Mouse (Mus musculus): ENCODE data around the gene Krtap24-1. TPM values are rescaled to one million over a fixed set of nuclear protein-coding genes. Genes with fewer than 3 reads are reported as not detected.
A peak's percentile ranks its signal among the peaks of the same experiment; 100 is the strongest.

Gene Krtap24-1
- not detected for total RNA-seq (2021)
- long read RNA-seq, experiment 1, result 0 reads
- long read RNA-seq, experiment 2, result 0 reads

DNA sequence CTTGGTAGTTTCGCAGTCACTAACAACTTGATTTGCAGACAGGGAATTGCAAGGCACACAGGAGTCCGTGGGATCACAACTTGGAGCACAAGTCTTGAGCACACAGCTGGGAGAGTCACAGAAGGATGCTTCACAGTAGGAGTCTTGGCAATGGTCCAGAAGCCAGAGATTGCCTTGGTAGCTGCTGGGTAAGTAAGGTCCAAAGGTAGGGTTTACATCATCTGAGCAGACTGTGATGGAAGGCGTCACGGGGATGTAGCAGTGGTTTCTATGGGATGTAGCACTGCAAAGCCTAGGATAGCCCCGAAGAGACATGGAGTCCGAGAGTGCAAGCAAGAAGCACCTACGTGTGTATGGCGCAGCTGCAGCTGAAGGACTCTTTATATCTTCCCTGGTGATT, at the start of gene Krtap24-1:
Krtap24-1 (minus strand) TSS at position 358 of the 400 bp plus-strand sequence.
- no peak for DNase-seq

DNA sequence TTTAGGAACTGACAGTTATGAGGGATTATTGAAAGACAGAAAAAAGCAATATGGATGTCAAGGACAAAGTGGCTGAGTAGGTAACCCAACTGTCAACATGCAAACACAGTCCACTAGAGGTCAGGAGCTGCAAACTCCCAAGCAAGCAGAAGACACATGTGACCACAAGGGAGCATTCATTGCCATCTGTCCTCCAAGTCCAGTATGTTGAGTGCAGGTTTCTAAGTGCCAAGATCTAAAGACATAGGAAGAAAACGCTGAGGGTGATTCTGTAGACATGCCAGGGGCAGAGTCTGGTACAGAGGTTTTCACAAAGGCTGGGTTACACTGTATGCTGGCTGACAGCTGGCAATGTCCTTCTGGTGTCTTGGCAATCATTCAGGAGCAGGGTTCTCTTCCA, 45.3 kb upstream of the Krtap24-1 start:
- no peak for DNase-seq

DNA sequence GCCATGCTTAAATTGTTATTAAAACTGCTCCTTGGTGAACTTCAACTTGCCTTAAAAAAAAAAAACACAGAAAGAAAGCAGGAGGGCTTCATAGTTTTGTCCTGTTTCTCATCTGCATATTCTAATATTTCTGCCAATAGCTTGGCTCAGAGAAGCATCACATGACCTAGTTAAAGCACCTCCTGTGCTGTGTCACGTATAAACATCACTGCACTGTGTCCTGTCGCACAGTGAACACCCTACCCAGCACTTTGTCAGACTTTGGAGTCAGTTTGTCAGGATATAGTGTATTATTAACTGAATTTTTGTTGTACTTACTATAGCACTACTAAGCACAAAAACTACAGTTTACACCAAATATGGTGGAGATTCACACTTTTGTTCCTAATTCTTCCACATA, 39.9 kb upstream of the Krtap24-1 start:
- DNase-seq, result no peak

DNA sequence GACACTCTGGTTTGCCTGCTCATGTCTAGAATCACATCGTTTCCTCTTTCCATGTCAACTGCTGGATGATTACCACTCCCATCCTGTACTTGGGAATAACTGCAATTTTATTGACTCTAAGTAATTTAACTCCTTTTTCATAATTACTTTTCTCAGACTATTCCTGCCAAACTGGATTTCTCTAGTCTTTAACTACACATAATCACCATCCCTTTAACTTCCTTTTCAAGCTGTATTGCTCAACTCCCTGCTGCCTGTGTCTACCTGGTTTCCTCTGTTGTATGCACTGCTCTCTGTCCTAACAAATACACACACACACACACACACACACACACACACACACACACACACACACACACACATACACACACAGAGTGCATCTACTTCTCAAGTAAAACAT, 39.0 kb upstream of the Krtap24-1 start:
- DNase-seq, result no peak

DNA sequence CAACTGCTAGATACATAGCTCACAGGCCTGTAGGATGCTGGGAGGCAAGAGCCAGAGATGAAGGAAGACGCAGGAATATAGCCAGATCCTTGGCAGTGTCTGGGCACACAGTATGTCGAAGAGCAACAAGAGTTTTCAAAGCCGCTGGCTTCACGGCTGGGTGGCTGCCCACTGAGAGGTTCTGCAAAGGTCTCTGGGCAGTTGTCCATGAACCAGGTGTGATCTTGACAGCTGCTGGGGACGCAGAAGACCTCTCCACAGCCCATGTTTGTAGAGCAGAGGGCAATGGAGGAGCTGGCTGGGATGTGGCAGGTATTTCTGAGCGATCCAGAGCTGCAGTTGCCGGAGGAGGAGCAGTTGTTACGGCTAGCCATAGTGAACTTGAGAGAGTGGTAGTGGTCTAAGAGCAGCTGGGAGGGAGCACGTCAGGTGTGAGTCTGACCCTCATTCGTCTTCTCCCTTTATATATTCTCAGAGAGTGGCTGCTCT, 35.3 kb upstream of the Krtap24-1 start, which contains the start of gene Krtap26-1:
Krtap26-1 (minus strand) TSS at position 439 of the 489 bp plus-strand sequence.
- no peak for DNase-seq

DNA sequence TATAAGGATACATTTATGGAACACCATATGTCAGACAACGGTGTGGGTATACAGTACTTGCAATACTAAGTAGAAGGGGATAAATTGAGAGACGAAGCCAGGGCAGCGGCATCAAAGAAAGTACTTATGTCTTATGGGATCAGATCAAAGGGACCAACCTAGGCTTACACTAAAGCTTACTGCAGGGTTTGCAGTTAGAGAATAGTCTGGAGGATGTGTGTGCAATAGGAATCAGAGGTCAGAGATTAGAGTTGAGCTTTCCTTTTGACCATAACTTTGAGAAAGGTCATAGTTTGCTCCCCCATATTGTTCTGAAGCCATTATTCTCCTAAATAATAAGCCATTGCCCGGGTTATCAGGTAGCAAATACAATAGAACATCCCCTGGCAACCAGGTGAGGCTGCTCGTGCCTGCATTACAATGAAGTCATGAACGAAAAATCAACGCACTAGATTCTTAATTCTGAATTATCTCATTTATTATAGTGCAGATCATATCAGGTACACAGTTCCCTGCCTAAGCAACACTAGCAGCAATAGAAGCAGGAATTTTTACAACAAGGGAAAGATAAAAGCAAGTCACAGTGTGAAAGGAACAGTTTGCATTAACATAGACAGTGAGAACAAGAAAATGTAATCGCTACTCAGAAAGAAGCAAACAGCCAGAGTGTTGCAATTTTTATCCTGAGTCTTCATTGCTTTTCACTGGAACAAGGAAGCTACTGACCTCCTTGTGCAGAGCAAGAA, 34.5 kb upstream of the Krtap24-1 start:
- DNase-seq, result no peak

DNA sequence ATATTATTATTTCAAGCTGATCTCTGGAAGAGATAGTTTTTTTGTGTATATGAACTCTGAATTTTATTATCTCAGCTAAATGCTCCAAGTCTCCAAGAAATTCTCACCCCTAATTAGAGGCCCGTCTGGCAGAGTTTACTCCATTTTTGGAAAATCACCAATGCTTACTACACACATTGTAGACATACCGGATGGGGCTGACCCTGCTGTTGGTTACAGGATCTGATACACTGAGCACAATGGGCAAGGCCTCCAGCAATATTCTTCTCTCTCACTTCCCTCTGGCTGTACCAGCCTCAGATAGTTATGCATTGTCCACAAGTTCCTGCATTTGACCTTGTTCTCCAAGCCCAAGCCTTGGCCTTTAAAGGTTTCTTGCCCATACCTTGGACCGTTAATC, 28.0 kb upstream of the Krtap24-1 start:
- DNase-seq, result no peak

DNA sequence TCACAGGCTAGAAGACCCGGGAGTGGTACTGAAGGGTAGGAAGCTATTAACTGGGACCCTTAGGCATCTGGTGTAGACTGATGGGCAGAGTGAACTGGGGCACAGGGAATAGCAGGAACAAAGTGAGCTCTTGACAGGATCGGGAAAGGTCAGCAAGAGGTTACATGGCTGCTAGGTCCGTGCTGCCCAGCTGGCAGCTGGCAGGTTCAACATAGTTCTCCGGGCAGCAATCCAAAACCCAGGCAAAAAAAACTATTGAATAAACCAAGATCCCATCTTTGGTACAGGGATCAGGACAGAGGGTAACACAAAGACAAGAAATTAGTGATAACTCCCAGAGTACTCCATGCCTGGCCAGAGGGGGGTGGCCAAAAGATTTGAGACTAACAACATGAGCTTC, 23.1 kb upstream of the Krtap24-1 start:
- DNase-seq, result peak; percentile 5 to 17

DNA sequence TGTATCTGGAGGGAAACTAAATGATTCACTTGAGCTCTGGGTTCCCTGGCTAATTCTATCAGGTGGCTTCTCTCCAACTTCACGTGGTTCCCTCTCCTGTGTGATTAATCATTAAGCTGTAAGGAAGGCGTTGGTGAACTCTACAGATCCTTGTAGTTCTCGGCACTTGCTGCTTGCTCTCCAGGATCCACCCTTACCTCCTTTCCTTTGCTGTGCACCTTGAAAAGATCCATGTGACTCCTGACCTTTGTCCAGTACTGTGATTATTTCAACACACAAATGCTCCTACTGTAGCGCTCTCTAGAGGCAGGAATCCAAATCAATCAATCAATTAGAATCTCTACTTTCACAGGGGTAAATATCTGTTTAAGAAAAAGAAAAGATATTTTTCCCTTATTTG, 19.4 kb upstream of the Krtap24-1 start:
- no peak for DNase-seq

DNA sequence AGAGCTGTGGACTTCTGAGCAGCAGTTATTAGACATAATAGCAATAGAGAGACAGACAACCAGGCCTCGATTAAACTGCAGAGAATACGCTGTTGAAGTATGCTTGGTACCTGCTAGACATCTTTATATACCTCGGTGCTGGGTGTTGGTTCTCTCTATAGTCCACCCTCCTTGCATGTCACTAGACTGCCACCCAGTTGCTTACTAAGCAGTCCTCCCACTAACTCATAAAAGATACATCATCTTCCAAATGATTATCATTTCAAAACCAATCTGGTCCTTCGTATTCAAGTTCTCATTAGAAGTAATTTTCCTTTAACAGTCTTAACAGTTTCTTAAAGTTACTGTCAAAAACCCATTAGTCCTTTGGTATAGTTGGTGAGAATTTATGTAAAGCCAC, 15.5 kb upstream of the Krtap24-1 start, which contains the start of gene 2310079G19Rik:
2310079G19Rik (minus strand) TSS at position 101 of the 400 bp plus-strand sequence.
- no peak for DNase-seq

DNA sequence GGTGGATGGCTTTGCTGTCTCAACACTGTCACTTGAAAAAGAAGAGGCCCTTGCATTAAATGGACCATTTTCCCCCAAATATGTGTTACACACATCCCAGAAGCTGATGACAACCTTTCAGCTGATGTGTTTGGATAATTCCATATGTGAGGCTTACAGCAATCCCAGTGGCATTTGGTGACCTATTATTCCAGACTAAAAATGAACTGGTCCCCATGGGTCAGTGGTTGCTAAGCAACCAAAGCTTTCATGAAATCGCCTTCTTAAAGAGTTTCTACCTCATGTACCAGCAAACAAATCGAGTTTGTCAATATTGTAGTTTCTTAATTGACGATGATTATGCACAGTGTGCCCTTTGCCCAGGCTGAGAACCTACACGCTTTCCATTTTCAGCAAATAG, 633 bp upstream of the Krtap24-1 start:
- DNase-seq, result no peak

DNA sequence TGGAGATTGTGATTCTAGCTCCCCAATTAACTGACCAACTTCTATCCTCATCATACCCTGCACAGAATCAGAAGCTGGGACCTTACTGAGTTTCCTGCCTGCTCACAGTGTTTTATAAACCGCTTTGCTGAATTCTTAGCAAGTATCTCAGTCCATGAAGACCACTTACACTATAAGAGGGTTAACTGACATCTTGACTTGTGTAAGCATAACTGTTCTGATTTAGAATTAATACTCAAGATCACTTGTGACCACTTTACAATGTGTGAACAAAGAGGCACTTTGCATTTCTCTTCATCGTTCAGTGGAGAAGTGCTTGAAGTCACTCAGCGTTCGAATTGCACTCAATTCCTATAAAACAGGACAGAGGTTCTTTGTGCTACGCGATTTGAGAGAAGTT, 7.5 kb downstream of the Krtap24-1 start:
- DNase-seq, result no peak

DNA sequence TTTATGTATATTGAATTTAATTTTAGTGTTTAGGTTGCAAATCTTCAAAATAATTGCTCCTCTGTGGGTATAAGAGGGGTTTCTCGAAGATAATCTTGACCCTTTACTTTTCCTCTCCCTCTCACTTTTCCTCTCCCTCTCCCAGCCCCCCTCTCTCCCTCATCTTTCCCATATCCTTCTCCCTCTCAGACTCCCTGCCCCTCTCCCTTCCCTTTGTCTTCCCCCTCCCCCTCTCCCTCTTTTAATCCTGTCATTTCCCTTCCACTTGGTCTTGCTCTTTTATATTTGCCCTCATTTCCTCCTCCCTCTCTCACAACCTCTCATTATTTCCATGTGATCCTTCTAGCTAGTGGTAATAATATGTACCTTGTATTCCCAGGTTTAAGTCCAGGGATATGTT, 9.6 kb downstream of the Krtap24-1 start:
- DNase-seq, result no peak

DNA sequence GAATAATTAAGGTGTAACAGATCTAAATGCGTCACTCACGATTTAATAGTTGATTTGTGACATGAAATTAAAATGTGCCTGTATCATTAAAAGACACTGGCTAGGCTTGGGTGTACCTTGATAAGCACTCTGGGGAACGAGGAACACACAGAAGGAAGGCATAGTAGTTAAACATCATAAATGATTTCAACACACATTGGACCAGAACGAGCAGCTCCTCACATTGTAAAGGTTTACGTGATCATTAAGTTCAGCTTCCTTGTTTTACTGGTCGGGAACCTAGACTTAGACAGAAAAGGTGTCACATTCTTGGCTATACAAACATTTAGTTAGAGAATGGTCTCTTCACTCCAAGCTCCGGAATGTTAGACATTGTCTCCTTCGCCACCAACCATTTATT, 11.8 kb downstream of the Krtap24-1 start:
- no peak for DNase-seq

DNA sequence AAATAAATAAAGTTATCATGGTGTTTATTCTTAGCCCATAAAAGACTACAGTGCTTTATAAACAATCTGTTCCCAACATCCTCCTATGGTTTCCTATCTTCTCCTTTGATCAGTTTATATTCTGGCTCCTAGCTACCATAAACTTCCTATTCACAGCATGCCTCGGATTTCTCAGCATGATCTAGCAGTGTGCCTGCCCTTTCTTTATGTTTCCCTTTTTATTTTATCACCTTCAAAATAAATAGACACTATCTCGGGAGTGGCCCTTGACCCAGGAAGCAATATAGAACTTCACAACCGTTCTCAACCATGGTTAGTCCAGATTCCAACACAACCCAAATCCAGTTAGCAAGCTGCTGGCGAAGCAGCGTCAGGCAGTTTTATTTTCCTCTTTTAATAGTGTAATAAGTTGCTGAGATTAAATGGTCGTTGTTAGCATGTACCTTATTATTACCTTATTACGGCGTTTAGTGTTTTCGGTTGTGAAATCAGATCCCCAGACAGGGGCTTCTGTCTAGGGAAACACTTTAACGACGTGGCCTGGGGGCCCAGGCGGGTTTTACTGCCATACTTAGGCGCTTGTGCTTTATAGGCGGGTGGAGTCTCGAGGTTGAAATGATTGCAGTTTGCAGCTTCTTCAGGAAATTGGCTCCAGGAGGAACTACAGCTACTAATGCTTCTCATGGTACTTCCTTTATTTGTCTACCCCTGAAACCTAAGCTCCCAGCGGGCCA, 12.4 kb downstream of the Krtap24-1 start:
- DNase-seq, result no peak

DNA sequence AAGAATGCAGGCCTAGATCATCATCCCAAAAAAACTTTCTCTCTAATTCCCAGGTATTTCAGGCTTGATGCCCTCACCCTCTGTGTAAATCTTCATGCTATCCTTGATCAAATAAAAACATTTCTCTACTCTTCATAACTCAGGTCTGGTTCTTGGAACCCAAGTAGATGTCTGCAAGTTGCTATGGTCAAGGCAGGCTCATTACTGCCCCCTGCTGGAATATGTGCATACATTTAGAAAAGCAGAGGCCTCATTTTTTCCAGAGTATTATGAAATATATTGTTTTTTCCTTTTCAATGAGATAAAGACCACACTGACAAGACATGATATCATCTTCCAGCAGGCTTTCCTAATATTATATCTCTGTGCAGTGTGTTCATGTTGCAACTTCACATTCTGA, 19.3 kb downstream of the Krtap24-1 start:
- no peak for DNase-seq

DNA sequence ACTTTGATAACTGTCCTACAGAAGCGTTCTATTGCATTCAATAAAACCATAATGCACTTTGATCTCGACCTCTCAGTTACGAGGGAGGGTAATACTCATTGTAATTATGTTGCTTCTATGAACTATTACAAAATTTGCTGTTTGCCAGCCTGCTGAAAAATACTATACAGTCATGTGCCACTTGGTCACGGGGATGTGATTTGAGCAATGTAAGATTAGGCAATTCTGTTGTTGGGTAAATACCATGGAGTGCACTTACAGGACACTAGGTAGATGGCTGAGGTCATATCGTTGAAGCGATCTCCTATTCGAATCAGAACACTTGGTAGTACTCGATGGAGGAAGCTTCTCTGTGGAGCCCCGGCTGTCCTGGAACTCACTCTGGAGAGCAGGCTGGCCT, 28.7 kb downstream of the Krtap24-1 start:
- no peak for DNase-seq

DNA sequence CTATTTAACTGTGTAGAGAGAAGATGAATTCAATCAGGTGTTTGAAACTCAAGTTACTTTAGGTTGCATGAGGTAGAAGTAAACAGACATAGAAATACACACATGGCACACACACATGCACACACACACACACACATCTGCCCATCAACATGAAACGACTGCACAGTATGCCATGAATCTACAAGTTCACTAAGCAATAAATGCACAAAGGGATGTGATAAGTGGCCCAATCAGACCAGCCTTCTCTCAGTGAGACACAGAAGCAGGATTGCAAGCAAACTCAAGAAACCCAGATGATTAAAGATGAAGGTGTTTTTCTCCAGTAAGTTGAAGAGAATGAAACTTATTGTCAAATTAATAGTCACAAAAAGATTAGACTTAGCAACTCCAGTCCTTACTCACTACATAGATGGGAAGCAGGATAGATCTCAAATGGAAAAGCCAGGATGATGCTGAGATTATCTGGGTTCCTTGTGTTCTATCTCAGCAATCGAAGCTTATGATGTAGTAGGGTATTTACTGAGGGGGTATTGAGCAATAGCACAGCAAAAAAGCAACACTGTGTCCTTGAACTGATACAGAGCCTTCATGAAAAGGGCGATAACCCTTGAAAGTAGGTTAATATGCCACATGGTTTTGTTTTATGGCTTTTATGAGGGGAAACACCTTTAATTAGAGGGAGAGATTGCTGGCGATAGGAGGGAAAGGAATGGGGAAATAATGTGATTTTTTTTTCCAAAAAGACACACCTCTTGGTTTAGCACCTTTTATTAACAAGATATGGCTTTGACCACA, 36.0 kb downstream of the Krtap24-1 start:
- DNase-seq, result no peak

DNA sequence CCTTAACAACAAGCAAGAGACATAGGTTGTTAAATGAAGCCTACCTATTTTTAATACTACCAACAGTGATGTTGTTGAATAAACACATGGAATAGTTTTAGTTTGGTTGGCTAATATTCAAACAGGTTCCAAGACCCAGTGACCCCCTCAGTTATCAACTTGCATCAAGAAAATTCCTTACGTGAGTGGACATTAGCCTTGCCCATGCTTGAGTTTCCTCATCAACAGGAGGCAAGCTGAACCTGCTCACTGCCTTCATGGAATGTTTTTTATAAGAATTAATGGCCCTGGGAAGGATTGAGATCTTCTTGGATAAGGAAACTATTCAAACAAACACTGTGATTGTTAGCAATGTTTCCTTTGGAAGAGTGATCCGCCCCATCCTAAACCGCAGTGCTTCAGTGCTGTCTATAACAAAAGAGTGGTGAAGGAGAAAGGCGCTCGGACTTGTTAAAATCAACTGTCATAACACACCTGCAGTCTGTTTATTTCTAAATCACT, 39.1 kb downstream of the Krtap24-1 start:
- DNase-seq, result no peak

DNA sequence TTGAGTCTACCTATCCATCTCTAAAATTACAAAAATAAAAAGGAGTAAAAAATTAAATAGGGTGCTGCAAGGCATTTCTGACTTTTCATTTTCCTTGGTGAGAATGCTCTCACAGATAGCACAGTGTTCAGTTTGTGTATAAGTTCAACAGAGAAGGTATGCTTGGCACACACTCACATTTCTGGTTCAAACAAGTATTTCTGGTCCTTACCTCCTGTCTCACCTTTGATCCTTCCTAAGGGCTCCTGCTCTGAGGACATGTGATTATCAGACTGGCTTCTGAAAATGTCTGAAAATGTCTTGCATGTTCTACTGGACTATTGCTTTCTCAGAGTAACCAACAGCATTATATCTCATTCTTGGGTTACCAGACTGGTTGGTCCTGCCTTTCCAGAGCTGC, 41.9 kb downstream of the Krtap24-1 start:
- no peak for DNase-seq

DNA sequence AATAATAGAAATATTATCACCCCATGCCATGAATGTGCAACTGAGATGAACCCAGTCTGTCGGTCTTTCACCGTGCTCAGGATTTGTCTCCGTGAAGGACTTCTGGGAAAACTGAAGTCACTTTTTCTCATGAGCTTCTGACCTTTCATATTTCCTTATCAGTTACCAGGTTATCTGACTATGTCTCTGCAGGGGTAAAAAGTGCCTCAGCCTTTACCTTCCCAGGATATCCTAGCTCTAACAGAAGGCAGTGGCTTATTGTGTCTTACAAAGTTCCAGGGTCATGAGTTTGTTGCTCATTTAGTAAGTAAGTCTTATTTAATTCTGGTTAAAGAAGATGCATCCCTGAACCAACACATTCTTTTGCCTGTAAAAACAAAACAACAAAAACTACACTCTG, 42.3 kb downstream of the Krtap24-1 start:
- DNase-seq, result no peak

DNA sequence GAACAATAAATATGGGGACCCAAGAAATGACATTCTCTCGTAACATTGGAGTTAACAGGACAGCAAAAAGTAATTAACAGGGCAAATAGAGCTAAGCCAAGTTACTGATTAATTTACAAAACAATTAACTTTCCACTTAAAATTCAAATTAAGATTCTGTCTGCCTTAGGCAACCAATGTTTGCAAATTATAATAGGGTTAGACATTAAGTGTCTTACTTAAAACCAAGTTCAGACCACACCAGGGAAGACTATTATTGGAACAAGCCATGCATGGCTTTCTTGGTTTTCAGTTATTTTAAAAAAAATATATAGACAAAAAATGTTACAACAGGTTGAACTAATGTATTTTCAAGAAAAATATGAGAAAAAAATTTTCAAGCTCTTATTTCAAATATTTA, 43.0 kb downstream of the Krtap24-1 start:
- DNase-seq, result no peak
